Mouse (Mus musculus) ZHBTc4 (cell line): ENCODE results near the gene Dusp18.

ENCODE experiments used
- DNase-seq: peaks from one replicate; pipeline ENCODE4 v3.0.0-alpha.2; 2011; ENCODE audit warnings: low read depth, low spot score

Dusp18 gene

DNA sequence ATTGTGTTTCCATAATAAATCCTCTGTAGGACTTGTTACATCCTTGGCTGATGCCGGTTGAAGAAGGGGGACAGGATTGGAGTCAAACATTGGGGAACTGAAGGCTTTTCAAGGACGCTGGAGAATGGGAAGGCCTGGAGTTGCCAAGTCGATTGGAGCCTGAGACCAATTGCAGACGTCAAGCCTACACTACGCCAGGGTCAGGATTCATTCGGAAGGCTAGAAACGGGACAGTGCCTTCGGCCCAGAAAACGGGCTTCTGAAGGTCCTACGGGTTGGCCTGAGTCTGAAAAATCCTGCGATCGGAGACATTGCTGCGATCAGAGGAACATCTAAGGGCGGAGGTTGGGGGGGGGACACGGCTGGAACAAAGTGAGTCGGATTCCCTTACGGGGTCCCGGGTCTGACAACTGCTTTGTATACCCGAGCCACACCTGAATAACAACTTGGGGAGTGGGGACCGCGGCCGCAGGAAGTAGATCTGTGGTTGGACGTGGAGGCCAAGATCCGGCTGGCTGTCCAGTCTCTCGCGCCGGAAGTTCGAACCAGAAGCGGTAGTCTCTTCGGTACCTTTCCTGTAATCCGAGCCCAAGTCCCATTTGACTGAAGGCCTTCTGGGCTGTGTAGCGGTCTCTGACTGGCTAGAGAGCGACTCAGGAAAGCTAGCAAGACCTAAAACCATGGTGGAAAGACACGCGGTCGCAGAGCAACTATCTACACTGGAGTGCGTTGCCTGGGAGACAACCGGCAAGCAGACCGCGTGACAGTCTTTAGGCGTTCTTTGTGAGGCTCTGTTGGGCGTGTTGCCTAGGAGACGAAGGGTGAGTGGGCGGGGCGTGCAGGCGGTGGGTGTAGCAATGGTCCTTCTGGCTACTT, at the start of gene Dusp18, which contains the start of gene 4921536K21Rik:
TSS of gene Dusp18 (plus strand) at position 835 of the 876 bp plus-strand sequence.
TSS of gene 4921536K21Rik (minus strand) at position 693 of the 876 bp plus-strand sequence.
- DNase-seq = peak; percentile 98

DNA sequence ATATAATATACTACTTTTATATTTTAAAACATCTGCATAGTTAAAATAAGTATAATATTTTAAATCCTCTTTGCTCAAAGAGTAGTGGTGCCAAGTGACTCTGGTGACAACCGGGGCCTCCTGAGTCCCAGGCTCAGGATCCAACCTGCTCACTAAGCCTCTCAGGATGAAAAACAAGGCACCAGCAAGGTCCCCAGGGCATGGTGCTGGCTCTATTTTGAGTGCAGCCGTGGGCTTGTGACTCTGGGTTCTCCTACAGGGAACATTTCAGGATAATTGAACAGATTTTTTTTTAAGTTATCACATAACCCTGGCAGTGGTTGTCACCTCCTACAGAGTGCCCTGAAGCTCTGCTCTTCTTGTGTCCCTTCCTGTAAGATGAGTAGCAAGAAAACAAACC, 48.7 kb upstream of the Dusp18 start:
- DNase-seq = no peak

DNA sequence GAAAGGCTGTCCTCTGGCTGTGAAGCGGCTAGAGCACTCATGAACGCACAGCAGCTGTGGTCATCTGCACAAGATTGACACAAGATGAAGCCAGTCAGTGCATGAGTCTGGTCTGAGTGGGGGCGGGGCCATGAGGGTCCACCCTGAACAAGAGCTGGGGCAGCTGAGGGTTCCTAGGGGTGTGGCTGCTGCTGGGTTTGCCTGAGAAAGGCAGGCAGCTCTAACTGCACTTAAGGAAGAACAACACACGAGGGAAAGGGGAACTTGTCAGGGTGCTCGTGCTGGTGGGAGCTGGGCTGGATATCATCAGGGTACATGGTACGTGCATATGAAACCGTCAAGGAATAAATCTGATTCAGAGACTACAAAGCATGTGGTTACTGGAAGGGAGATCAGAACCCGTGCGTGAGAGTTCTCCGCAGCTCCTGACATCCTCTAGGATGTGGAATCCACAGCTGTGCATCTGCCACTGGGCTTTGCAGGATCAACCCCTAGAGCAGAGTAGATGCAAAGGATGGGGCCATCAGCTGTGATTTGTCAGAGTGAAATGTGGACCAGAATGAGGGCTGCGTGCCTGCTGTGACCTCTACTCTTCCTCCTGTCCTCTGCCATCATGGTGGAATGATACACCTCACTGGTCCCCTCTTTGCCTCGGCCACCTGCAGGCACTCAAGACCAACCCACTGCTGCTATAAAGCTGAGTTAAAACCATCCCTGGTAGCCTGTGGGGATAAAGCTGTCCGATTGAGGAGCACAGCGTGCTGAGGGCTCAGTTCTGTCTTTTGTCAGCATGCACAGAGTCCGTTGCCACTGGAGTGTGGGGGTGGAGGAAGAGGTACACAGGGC, 45.3 kb upstream of the Dusp18 start:
- DNase-seq = peak; percentile 79

DNA sequence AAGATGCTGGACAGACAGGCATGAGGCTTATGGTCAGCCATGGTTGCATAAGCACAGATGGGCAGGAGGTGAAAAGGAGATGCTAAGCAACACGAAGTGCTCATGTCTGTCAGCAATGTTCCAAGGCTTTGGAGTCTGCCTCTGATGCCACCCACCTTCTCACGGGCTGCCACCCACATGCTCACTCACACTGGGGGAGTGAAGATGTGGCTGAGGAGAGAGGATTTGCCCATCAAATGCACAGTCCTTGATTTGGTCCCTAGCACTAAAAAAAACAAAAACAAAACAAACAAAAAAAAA, 44.8 kb upstream of the Dusp18 start:
- no peak for DNase-seq

DNA sequence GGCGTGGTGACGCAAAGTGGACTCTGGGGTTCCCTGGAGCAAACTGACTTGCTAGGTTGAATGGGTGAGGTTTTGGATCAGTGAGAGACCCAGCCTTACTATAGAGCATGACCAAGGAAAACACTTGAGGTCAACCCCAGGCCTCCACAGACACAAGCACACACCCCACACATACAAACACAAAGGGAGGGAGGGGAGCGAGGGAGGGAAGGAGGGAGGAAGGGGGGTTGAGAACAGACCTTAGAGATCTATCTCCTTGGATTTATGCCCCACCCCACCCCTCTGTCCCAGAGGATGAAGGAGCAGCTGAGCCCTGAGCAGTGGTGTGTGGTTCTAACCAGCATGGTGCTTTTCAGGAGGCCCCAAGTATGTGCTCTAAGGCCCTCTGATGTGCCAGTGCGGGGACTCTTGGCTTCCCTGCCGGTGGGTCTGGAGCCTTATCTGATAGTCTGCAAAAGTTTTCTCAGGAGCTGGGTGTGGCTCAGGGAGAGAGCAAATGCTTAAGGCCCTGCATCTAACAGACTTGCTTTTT, 44.2 kb upstream of the Dusp18 start:
- DNase-seq = no peak

DNA sequence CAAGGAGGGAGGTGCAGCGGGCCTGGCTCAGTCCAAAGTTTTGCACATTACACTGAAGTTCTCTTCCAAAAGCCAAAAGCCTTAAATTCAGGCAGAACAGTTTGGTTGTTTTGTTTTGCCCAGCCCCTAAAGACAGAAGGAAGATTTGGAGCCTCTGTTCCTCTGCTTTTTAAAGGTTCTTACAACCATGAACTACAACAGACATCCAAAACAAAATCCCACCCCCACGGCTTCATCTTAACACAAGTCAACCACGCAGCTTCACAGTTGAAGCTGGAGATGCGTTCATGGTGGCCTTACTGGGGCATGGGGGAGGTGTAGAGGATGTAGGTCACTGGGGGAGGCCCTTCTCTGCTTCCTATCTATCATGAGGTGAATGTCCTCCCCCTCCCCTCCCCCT, 43.2 kb upstream of the Dusp18 start:
- DNase-seq = no peak

DNA sequence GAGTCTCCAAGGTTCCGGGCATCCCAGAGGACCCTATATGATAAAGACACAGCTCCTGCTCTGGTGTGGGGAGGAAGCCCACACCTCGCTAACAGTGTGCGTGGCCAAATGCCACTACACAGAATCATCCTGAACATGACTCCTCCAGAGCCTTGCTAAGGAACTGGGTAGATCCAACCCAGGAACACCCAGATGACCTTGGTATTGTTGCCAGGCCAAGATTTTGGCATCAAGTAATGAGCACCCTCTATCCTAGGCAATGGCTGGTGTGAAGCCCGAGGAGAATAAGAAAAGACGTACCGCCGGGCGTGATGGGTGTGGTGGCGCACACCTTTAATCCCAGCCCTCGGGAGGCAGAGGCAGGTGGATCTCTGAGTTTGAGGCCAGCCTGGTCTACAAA, 42.0 kb upstream of the Dusp18 start:
- no peak for DNase-seq

DNA sequence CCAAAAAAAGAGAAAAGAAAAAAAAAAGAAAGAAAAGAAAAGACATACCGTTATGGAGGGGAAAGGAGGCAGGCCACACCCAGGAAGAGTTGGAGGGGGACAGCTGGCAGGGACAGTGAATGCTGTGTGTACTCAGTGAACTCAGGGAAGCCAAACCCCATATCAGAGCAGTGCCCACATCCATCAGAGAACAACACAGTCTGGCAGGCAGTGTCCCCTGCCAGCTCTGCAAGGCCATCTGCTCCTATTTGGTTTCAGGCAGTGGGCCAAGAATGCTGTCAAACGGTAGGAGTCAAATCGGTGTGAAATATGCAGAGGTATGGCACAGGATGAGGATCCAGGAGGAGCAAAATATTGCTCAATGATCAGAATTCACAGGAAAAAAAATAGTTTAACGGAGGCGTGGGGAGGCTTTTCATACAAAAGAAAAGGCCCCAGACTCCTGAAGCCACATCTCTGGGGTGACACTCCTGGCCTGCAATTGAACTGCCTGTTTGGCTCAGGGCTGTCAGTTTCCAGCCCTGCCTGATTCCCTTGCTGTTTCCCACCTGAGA, 41.5 kb upstream of the Dusp18 start:
- no peak for DNase-seq

DNA sequence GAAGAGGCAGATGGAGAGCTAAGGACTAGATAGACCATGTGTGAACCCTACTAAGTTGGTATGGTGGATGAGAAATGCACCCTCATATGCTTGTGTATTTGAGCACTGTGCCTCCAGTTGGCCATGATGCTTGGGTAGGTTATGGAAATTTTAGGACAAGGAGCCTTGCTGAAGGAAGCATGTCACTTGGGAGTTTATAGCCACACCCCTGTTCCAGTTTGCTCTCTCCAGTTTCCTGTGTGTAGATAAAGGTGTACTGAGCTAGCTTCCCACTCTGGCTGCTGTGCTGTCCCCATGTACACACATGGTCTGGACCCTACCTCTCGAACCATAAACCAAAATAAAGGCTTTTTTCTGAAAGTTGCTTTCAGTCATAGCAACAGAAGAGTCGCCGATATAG, 40.9 kb upstream of the Dusp18 start:
- no peak for DNase-seq

DNA sequence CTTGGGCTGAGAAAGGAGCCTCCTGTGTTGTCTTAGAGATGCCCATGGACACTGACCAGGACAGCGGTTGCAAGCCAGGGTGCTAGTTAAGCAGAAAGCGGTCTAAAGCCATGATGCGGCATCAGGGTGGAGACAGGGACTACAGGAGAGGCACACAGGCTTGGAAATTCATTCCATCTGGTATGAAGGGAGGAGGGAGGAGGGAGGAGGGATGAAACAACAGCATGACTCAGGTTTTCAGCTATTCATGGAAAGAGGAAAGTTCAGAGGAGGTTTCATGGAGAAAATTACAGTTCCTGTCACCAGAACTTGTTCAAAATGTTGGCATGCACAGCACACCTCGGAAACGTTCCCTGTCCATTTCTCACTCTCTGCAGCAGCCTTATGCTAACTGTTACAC, 39.2 kb upstream of the Dusp18 start:
- DNase-seq = no peak

DNA sequence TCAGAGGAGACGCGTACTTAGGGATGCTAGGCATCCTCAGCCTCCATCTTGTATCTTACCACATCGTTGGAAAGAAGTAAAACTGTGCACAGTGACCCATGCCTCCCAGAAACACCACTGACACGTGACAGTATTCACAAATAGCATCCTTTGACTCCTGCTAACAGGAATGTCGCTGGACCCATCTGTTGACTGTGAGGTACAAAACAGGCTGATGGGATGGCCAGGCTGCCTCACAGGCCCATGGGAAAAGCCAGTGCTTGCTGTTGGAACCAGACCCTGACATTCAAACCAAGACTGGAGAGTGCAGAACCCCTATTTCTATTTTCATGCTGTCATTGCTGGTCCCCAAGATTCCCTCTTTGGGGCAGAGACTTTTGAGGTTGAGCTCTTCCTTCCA, 37.1 kb upstream of the Dusp18 start:
- DNase-seq = no peak

DNA sequence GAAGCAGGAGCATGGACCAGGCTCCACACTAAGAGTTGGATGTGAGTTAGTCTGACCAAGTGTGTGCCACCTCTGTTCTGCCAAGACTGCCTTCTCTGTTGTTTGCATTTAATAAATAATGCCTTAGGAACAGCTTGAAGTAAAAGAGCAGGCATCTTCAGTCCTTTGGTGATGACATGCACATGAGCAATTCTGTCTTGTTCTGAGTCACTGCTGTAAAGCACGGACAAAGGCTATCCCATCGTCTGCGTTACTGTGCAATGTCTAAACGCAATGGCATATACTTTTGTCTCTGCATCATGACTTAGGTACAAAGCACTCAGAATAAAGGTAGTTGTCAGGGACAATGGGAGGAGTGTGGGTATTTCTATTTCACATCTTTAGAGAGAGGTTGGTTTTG, 35.3 kb upstream of the Dusp18 start:
- no peak for DNase-seq

DNA sequence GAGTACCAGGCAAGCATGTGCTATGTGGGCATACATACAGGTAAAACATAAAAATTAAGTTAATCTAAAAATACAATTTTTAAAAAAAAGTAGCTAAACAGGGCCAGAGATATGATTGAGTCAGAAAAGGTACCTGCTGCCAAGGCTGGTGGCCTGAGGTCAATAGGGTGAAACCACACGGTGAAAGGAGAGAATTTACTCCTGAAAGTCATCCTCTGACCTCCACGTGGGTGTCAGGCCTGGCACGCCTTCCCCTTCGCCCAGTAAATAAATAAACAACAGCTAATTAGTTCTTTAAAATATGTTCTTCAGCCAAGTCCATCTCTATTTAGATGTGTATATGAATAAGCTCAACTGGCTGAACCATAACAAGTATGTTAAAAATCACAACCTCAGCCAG, 34.7 kb upstream of the Dusp18 start:
- no peak for DNase-seq

DNA sequence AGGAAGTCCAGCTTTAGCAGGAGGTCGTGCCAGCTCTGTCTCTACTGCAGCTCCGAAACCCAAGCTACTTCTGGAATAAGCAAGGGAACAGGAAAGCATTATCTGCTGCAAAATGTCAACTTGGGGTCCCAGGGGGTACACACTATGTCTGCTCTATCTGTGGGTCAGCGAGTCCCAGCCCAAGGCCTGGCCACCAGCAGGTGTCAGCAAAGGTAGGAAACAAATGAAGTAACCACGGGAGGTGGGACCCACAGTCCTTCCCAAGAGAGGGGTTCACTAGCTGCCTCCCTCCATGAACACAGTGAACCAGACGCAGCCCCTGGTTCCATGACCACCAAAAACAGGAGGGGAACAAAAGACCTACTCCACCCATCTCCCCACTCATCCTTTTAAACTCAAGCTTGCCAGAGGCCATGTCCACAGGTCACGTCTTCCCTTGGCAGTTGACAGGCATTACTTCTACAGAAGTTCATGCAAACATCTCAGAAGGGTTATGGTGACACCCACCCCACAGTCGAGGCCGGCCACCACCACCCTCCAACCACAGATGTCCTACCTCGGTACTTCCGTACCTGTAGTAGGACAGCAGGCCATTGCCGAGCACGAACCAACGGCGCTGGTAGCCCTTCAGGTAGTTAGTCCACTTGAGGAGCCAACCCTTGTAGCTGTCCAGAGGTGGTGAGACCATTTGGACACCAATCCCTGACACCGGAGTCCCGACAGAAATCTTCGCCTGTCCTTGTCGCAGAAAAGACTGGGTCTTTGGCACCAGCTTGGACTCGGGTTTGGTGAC, 32.2 kb upstream of the Dusp18 start:
- no peak for DNase-seq

DNA sequence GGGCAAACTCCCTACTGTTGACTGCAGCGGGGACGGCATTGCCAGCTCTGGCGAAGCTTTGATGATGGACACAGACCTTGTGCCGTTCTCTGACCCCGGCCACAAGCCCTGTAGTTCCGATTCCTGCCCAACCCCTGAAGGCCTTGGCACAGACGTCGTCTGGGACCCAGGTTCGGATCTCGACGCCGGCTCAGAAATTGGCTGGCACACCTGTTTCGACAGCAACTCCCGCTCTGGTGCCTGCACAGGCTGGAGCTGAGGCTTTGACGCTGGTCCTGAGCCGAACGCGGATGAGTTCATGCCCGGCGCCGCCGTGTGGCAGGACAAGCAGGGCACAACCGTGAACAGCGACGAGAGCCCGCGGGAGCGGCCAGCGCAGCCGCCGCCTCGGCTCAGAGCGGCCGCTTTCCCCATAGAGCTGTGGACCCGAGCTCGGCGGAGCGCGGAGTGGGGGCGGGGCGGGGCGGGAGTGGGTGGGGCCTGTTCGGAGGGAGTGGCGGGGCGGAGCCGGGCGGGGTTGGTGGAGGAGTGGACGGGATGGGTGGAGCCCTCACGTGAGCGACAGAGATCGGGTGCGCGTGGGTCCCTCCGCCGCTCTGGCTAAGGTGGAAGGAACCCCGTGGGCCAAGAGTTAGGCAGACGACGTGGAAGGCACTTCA, 31.5 kb upstream of the Dusp18 start, which contains the start of gene Osbp2:
TSS of gene Osbp2 (minus strand) at position 450 of the 659 bp plus-strand sequence.
- DNase-seq = peak; percentile 73

DNA sequence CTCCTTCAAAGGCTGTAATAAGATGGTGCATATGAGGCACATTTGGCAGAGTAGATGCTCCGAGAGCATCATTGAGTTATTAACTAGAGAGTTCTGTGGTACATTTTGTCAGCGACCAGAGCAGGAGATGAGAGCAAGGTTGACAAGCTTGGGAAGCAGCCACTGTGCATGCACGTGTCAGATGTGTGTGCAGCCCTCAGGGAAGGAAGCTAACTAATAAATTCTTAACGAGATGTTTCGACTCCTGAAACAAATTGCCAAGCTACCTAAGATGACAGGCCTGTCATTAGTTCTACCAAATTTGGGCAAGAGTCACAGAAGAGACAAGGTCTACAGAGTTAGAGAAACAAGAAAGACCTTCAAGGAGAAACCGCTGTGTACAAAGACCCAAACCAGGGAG, 30.7 kb upstream of the Dusp18 start:
- DNase-seq = no peak

DNA sequence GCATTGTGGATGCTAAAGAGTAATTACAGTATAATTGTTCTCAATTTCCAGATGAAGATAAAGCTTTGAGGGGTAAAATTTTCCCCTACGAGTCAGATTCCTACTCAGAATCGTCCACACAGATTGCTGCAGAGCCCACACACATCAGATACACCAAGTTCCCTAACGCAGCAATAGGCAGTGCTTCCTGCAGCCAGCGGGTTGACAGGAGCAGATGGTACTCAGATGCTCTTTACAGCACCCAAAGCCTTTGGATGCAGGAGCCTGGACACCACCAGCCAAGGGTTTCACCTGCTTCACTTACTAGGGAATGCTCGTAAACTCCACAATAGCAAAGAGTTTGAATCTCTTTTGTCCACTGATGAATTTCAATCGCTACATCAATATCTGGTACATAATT, 18.6 kb upstream of the Dusp18 start:
- no peak for DNase-seq

DNA sequence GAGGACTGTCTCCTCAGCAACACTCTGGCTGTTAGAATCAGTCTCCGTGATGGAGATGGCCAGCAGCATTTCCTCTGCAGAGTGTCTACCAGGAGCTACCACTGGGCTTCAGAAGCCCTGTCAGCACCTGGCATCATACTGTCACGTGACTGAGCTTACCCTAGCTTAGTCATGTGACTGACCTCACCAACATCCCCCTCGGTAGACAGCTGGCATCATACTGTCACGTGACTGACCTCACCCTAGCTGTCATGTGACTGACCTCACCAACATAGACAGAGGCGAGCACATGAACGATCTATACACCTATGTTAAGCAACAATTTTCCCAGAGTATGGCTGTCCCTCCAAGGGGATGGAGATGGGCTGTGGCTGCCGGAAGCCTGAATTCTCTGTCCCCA, 16.4 kb upstream of the Dusp18 start:
- DNase-seq = peak; percentile 13

DNA sequence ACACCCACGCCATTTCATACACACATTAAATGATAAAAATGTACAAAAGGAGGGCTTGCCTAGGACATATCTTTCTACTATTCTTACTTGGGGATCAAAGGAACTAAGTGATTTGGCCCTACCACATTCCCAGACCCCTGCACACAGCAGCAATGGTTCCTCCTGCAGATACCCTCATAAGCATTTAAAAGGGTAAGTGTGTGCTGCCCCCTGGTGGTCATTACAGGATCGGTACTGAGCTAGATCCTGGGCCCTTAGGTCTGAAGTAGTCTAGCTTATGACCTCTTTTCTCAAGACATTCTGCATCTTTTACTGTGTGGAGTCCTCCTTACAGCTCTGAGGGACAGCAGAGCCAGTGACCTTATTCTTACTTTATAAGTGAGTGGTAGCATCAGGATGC, 15.2 kb upstream of the Dusp18 start:
- peak; percentile 89 for DNase-seq

DNA sequence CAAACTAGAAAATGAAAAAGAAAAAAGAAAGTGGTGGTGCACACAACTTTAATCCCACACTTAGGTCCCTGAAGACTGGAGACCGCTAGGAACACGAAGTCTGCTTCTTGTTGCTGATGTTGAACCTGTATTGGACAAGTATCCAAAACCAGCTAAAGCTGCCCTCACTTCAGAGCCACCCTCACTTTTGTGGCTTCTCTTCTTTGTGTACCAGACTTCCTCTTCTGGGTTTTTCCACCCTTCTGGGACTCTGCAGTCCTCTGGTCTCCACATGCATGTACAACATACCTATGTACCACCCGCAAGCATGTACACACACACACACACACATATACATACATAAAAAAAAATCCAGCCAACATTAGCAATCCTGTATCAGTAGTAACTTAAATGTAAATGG, 11.3 kb upstream of the Dusp18 start:
- DNase-seq = no peak

DNA sequence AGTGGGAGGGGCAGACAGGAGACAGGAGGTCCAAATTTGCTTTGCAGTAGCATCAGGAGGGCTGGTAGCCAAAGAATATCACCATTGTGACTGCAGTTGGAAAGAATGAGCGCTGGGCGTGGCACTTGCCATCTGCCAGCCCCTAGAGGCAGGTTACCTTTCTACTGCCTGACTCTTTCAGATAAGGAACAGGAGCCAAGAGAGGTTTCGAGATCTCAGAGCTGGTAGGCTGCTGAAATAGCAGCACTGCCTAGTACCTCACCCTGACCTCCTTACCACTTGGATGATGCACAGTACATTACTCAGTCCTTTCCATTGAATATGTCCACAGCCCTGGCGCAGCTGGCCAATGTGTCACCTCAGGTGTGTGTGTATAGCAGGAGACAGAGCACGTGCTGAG, 7.7 kb upstream of the Dusp18 start:
- peak; percentile 63 for DNase-seq
